Mouse (Mus musculus) kidney, postnatal 0 days (tissue): ENCODE measurements around the gene Mzf1. TPM values are rescaled to one million over a fixed set of nuclear protein-coding genes. Genes with fewer than 3 reads are reported as not detected.

Source experiments
- ATAC-seq: fragments of 200-750 bp; cut with Nextera tagmentation; replicated peaks from 2 replicates; pipeline ENCODE4 v1.8.0; 2017; ENCODE audit warnings: low read depth, moderate number of reproducible peaks, moderate TSS enrichment, moderate library complexity; ENCODE audit not compliant: low FRiP score
- DNase-seq: peaks from one replicate; pipeline ENCODE4 v3.0.0-alpha.2; 2016; ENCODE audit warnings: low spot score
- H3K27ac ChIP-seq: fragments of 300-500 bp; sonication (generic); 2 replicates; pipeline ENCODE4 v1.5.1; 2014; ENCODE audit warnings: mild to moderate bottlenecking
- H3K27me3 ChIP-seq: fragments of 300-500 bp; sonication (generic); 2 replicates; pipeline ENCODE4 v1.6.1; 2014; ENCODE audit warnings: low read length, mixed read lengths; ENCODE audit not compliant: insufficient read depth
- H3K36me3 ChIP-seq: fragments of 300-500 bp; sonication (generic); 2 replicates; pipeline ENCODE4 v1.6.1; 2014; ENCODE audit warnings: low read length, mixed read lengths; ENCODE audit not compliant: insufficient read depth
- H3K4me1 ChIP-seq: fragments of 300-500 bp; sonication (generic); replicated peaks from 2 replicates; pipeline ENCODE4 v1.6.1; 2014; ENCODE audit warnings: antibody characterized with exemption, low read length, mixed read lengths; ENCODE audit not compliant: insufficient read depth
- H3K4me2 ChIP-seq: fragments of 300-500 bp; sonication (generic); 2 replicates; pipeline ENCODE4 v1.6.1; 2014; ENCODE audit warnings: mild to moderate bottlenecking, low read length, moderate library complexity, mixed read lengths
- H3K4me3 ChIP-seq: fragments of 300-500 bp; sonication (generic); replicated peaks from 2 replicates; pipeline ENCODE4 v1.5.1; 2014; ENCODE audit warnings: low read depth, low read length
- H3K9ac ChIP-seq: fragments of 300-500 bp; sonication (generic); 2 replicates; pipeline ENCODE4 v1.6.1; 2014; ENCODE audit warnings: low read depth, low read length
- H3K9me3 ChIP-seq: fragments of 300-500 bp; sonication (generic); replicated peaks from 2 replicates; pipeline ENCODE4 v1.6.1; 2016; ENCODE audit warnings: low read length, inconsistent platforms, mixed read lengths
- CTCF ChIP-seq: IDR thresholded peaks from 2 replicates; pipeline ENCODE4 v1.5.1; 2016; ENCODE audit warnings: antibody characterized with exemption, low read depth, mild to moderate bottlenecking, moderate library complexity
- WGBS: fragments of 180-500 bp; shearing (Covaris S2); extraction: QIAGEN DNeasy Blood & Tissue Kit; methylation state at CpG from one replicate; pipeline ENCODE4 v1.1.7; 2014; 5-methylcytosine and 5-hydroxymethylcytosine counted together
- polyA plus RNA-seq: library from polyadenylated mRNA; unstranded; fragments of >200 nt; fragmentation: Nextera tagmentation; extraction: Ambion mirVana; gene quantifications from 2 replicates; pipeline ENCODE4 v1.2.1, GENCODE M21; 2015

Gene Mzf1
- polyA plus RNA-seq, 1 experiment from 2014 or later, result 2.3 TPM

DNA sequence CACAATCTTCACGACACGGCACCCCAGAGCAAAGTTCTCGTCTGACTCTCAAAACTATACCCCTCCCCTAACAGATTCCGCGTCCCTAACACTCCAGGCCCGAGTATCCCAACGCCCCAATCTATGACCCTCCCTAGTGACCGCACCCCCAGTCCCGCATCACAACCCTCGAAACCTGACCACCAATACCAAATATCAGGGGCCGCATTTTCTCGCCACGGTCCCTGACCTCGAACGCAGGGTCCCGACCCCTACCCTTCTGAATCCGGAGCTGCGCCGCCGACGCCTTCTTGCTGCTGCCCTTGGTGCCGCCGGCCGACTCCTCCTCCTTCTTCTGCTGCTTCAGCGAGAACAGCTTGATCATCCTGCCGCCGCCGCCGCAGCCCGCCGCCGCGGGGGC, 17.2 kb downstream of the Mzf1 start:
- H3K4me1 ChIP-seq, result peaks cover 24% of the 10 kb centered on the region
- 0% methylated on average over 30 of the region's 33 CpGs for WGBS
- H3K36me3 ChIP-seq, result peaks cover 13% of the 10 kb centered on the region; the same call in 1 of the 2 replicates
- peak; percentile 2; the same call in 1 of the 2 replicates for ATAC-seq
- peak overlapping the region; percentile 98 for H3K9ac ChIP-seq
- TF ChIP-seq CTCF, result no peak
- no peaks in the 10 kb centered on the region for H3K27me3 ChIP-seq
- H3K4me3 ChIP-seq, result peak overlapping the region; percentile 81
- H3K27ac ChIP-seq, result peak overlapping the region; percentile 100
- no peaks in the 10 kb centered on the region for H3K9me3 ChIP-seq
- H3K4me2 ChIP-seq, result peak overlapping the region; percentile 80
- peak; percentile 72 for DNase-seq

DNA sequence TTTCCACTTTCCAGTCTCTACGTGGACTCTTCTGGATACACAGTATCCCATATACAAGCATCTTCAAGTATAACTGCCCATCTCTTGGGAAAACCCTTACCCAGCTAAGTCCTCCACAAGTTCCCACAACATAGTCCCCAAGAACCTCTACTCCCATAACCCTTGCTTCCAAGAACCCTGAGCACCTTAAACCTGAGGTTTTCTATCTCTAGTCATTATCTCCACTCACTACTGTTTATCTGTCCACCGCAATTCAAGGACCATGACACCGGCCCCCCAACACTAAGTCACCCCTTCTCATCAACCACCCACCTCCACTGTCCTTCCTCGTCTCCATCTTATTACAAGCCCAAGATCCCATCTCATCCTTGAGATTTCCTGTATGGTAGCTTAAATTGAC, 17.8 kb downstream of the Mzf1 start:
- Histone ChIP-seq H3K4me2 (peak overlapping the region; percentile 80), H3K27me3 (no peaks in the 10 kb centered on the region), H3K9me3 (no peaks in the 10 kb centered on the region), H3K27ac (peak overlapping the region; percentile 100; the same call in 1 of the 2 replicates), H3K9ac (peak overlapping the region; percentile 98), H3K4me3 (peak overlapping the region; percentile 81), H3K36me3 (peaks cover 19% of the 10 kb centered on the region; the same call in 1 of the 2 replicates), H3K4me1 (peaks cover 24% of the 10 kb centered on the region)
- TF ChIP-seq CTCF, result no peak
- no peak for DNase-seq
- 34% methylated on average over 4 of the region's 4 CpGs for WGBS
- ATAC-seq, result no peak

DNA sequence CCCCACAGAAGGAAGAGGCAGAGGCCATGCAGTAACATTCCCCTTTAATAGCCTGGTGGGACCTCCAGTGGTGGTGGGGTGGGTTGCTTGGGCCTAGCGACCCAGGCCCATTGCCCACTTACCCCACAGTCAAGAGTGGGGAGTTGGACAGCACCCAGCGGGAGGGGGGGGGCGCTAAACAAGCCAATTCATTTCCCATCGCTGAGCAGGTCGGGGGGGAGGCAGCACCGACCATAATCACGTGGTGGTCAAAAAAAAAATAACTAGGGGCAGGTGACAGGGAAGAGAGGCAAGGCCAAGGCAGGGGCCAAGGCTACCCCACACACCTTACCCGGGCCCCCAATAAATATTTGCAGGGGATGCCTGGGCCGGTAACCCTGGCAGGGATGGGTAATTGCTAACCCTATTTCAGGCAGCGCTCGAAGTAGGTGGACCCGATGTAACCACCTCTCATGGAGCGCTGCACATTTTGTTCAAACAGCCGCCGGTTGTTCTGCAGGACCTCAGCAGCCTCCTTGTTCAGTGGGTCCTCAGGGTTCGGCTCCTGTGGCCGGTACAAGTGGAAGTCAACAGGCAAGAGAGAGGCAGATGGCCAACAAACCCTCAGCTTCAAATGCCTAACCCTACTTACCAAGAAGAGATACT, 19.2 kb downstream of the Mzf1 start:
- Histone ChIP-seq H3K4me1 (peaks cover 24% of the 10 kb centered on the region), H3K27me3 (no peaks in the 10 kb centered on the region), H3K4me3 (no peak overlapping the region), H3K4me2 (peak overlapping the region; percentile 76; the same call in 1 of the 2 replicates), H3K27ac (peak overlapping the region; percentile 92; the same call in 1 of the 2 replicates), H3K9me3 (no peaks in the 10 kb centered on the region), H3K36me3 (peaks cover 33% of the 10 kb centered on the region), H3K9ac (peak overlapping the region; percentile 38; the same call in 1 of the 2 replicates)
- ATAC-seq (no peak), DNase-seq (no peak)
- WGBS, result 81% methylated on average over 17 of the region's 17 CpGs
- no peak for TF ChIP-seq CTCF

DNA sequence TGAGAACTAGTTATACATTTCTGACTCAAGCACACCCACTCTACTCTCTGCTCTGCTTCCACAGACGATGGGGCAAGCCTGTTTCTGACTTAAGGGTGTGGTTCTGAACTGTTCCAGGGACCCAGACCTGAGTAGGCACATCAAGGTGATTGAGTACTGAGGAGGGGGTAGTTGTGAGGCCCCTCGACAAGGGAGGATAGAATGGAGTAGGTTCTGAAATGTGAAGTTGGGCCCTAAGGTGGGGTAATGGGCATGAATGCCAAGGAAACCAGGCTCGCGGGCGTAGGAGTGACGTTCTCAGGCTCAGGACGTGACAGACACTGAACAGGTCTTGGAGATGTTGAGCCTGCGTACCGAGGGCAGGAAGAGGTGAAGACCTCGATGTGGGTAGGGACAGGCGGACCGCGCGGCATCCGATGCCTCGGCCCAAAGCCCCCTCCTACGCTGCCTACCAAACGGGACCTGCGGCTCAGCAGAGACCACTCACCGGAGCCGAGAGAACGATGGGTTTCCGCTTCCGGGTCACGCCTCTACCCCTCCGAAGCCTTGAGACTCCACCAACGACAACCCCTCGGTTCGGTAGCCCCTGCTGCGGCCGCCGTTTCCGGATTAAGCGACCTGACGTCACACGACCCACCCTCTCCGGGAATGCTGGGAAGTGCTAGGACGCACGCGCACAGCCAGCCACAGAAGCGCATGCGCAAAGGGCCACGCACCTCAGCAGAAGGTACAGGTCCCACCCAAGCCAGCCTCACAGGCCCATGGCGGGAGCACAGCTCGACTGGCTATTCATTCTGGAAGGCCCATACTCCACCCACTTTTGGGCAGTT, 20.2 kb downstream of the Mzf1 start, which contains the start of gene Chmp2a:
Gene Chmp2a (minus strand): TSS at position 660 of the 830 bp plus-strand sequence.
- TF ChIP-seq CTCF, result no peak
- peak within 1 kb of the TSS; percentile 52 for H3K4me3 ChIP-seq
- ATAC-seq (peak; percentile 81), DNase-seq (peak; percentile 99)
- under 1% methylated on average over 45 of the region's 45 CpGs for WGBS
- H3K36me3 ChIP-seq, result peaks cover 43% of the 10 kb centered on the region
- no peaks in the 10 kb centered on the region for H3K9me3 ChIP-seq
- peak within 1 kb of the TSS; percentile 92 for H3K27ac ChIP-seq
- peak within 1 kb of the TSS; percentile 76 for H3K4me2 ChIP-seq
- H3K27me3 ChIP-seq, result no peaks in the 10 kb centered on the region
- peaks cover 24% of the 10 kb centered on the region for H3K4me1 ChIP-seq
- peak within 1 kb of the TSS; percentile 79 for H3K9ac ChIP-seq

DNA sequence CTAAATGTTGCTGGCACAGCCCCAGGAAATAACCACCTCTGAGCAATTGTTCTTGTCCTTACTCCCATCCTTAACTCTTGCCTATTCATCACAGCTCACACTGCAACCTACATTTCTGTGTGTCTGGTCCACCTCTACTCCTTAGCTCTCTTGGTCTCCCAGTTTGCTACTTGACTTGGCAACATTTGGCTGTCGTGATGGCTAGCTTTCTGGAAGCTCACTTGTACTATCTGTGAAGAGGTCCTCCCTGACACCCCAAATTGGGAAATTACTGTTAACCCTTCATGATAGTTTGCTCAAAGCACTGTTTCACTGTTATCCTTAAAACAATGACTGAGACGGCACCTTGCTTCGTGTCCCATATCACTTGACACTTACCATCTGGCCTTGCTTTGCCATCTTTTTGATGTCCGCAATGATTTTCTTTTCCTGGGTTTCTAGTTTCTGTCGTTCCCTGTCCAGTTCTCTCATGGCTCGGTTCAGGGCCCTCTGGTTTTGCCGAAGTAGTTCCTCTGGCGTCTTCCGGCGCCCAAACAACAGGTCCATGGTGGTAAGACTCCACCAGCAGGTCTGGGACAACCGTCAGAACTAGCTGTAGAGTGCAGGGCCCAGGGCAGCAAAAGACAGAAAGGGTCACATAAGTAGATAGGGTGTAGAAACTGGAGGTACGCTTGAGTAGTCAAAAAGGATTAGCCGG, 21.0 kb downstream of the Mzf1 start:
- H3K36me3 ChIP-seq, result peaks cover 51% of the 10 kb centered on the region
- H3K9me3 ChIP-seq, result no peaks in the 10 kb centered on the region
- ATAC-seq (no peak), DNase-seq (no peak)
- H3K9ac ChIP-seq, result peak overlapping the region; percentile 79
- 32% methylated on average over 13 of the region's 13 CpGs for WGBS
- peak overlapping the region; percentile 52 for H3K4me3 ChIP-seq
- H3K4me2 ChIP-seq, result peak overlapping the region; percentile 76
- peak overlapping the region; percentile 92 for H3K27ac ChIP-seq
- no peaks in the 10 kb centered on the region for H3K27me3 ChIP-seq
- no peak for TF ChIP-seq CTCF
- H3K4me1 ChIP-seq, result peaks cover 16% of the 10 kb centered on the region

DNA sequence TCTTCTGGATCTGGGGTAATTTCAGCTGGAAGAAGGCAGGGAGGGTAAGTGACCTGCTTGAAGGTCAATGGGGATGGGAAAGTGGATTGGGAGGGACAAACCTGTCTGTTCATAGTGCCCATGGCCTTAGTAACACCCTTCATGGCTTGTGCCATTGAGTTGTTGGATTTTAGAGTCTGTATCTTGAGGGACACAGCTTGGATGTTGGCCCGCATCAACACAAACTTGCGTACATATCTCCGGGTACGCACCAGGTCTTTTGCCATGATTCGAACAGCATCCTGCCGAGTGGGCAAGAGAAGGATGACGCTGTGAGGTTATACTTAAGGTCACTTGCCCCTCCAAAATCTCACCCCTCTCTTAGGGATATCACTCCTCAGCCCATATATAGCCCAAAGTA, 22.0 kb downstream of the Mzf1 start:
- Histone ChIP-seq H3K4me1 (peaks cover 15% of the 10 kb centered on the region), H3K4me2 (no peak overlapping the region), H3K27ac (no peak overlapping the region), H3K4me3 (no peak overlapping the region), H3K9ac (no peak overlapping the region), H3K36me3 (peaks cover 61% of the 10 kb centered on the region), H3K27me3 (no peaks in the 10 kb centered on the region), H3K9me3 (no peaks in the 10 kb centered on the region)
- DNase-seq (no peak), ATAC-seq (no peak)
- WGBS, result 85% methylated on average over 7 of the region's 7 CpGs
- no peak for TF ChIP-seq CTCF
